Mouse (Mus musculus): ENCODE measurements around the gene Col23a1.
"Not testable (repeated sequence)": the region's sequence is repeated elsewhere in the genome, so short reads cannot be mapped to it uniquely, and the experiment has no call there.

Col23a1 gene

GRCm38 (mm10) chr11:51627425-51627824 lies 337.7 kb downstream of the Col23a1 start:
- no peak for DNase-seq

GRCm38 (mm10) chr11:51627907-51628306 lies 338.2 kb downstream of the Col23a1 start:
- DNase-seq = no peak

GRCm38 (mm10) chr11:51629651-51630314 lies 340.1 kb downstream of the Col23a1 start:
- no peak for DNase-seq

DNA sequence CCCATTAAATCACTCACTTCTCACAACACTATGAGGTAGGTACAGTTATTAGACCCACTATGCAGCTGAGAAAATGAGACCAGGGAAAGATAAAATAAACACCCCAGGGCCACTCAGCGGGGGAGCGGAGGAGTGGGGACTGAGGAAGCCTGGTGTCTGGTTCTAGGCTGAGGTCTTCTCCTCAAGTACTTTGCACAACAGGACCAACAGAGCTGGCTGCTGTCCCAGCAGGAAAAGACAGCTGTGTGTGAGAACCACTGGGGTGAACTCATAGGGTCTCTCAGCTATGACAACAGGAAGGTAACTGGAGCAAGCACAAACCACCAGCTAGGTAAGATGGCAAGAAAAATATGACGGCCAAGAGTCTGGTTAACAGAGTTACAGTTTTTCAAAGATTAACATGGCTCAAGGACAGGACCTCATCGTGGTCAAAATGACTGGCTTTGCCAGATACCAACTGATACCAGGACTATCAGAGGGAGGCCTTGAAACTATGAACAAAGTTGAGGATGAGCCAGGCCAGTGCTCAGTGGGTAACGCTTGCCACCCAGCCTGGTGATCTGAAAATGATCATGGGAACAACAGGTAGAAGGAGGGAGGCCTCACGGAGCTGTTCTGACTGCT lies 342.5 kb downstream of the Col23a1 start:
- DNase-seq = no peak

GRCm38 (mm10) chr11:51633200-51633599 lies 343.5 kb downstream of the Col23a1 start:
- not testable (repeated sequence) for DNase-seq
